Mouse (Mus musculus) CD4-positive, CD25-positive, alpha-beta regulatory T cell, adult 2 months (primary cell): Measurements from ENCODE around the gene Susd2.

ENCODE experiments used
- DNase-seq: peaks from one replicate; pipeline ENCODE4 v3.0.0-alpha.2; 2012; ENCODE audit warnings: low read depth, low spot score

Susd2 gene

DNA sequence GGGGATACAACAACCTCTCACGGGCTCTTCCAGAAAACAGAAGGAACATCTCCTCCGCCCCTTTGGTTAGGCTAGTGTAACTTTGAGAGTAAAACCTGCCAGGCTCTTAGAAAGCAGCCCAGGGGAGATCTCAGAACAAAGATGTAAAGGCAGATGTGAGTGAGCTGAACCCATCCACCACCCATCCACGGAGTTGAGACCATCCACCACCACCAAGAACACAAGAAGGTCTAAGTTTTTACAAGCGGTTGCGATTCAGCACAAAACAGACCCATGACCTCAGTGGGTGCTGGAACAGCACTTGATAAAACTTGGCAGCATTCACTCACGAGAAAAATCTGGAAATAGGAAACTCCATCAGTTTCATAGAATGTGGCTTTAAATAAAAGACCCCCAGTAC, 17.9 kb downstream of the Susd2 start:
- no peak for DNase-seq

DNA sequence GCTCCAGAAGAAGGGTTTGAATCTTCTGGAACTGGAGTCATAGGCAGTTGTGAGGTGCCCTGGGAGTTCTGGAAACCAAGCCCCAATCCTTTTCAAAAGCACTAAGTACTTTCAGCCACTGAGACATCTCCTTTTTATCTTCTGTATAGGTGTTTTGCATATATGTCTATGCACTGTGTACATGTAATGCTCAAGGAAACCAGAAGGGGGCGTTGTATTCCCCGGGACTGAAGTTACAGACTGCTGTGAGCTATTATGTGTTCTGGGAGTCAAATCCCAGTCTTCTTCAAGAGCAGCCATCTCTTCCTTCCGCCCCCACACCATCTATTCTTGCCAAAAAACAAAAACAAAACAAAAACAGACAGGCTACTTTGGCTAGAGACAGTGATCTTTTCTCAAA, 23.0 kb downstream of the Susd2 start:
- no peak for DNase-seq

DNA sequence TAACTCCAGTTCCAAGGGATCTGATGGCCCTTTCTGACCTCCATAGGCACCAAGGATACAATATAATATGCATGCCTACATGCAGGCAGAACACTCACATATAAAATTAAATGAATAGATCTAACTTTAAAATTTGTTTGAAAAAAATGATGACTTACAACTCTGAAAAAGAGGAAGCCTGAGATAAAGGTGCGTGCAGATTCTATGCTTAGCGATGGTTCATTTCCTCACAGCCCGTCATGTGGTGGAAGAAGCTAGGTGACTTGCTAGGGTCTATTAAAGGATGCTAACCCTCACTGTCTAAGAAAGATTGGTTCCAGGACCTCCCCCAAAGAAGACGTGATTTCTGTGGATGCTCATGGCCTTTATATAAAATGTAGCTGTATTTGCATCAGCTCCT, 27.8 kb downstream of the Susd2 start:
- DNase-seq, result no peak

DNA sequence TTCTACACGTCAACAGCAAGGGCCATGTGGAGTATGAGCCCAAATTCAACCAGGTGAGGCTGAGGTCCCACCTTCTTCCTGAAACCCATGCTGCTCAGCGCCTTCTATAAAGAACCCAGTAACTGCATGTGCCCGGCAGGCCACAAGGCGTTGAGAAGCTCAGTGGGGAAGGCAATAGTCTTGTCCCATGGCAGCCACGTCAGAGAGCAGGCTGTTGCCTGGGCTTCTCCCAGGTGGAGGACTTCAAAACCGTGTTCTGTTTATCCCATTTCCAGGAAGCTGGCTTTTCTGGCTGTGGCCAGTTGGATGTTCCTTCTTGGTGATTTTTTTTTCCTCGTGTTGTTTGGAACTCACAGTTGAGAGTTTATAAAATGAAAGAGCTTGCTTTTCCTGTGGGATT, 33.3 kb downstream of the Susd2 start:
- no peak for DNase-seq

DNA sequence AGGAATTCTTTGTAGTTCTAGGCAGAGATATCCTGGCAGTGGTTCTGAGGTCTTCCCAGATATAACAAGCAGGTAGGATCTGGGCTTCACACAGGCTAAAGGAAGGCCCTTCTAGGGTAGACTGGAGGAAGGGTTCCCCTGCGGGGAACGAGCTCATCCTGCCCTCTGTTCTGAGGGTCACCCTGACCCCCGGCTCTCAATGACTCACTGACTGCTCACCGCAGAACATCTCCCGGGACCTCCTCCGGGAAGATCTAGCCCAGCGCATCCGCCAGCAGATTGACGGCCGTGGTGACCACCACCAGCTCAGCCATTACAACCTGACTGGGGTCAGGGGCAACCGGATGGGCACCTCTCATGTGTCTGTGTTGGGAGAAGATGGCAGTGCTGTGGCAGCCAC, 34.8 kb downstream of the Susd2 start:
- no peak for DNase-seq

DNA sequence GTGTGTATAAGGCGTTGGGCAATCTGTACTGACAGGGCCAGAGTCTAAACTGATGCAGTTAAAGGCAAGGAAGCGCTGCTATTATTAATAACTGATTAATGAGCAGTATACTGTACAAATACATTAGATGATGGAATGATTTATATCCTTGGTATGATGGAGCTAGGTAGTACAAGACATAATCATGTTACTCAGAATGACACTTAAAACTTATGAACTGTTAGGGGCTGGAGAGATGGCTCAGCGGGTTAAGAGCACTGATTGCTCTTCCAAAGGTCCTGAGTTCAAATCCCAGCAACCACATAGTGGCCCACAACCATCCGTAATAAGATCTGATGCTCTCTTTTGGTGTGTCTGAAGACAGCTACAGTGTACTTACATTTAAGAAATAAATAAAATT, 36.6 kb downstream of the Susd2 start:
- no peak for DNase-seq

DNA sequence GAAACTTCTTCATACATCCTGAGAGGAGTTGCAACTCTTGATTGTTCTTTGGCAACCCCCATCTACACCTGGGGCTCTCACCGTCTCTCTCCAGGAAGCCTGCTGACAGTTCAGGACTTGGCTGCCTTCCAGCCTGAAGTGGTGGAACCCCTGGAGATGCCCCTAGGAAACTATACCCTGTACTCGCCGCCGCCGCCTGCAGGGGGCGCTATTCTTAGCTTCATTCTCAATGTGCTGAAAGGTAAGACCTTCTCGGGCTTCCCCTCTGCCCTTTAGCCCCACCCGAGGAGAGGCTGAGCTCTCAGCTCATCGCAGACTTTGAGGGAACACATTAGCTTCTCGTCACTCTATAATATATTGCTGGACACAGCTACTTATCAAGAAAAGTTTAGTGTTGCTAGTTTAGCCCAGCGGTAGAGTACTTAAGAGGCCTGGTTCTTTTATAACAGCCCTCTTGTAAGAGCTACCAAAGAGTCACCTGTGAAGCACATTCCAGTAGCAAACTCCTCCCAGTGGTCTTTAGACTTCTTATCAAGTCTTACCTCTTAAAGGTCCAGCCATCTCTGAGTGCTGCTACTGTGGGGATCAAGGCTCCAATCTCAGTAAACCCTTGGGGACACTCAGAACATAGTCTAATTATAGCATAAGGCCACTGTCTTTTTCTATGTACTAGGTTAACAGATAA, 38.5 kb downstream of the Susd2 start:
- peak; percentile 50 for DNase-seq

DNA sequence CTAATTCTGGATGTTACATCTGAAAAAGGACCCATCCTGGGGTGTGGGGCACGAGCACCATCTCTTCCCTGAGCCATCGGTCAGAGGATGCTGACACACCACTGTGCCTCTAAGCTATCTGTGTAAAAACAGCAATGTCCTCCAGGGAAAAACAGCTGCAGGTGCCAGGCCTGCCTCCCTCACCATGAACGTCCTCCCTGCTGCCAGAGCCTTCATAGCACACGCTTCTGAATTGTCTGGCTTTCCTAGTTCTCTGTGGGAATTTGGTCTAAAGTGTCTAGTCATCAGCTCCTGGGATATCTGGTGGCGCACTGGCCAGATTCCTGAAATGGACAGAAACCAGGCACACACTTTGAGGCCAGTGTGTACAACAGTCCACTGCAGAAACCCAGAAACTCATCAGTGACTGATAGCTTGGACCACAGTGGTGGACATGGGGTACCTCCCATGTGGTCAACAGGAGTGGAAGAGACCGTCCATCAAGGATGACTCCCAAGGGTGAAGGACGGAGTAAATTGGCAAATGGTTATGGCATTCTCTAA, 43.5 kb downstream of the Susd2 start:
- no peak for DNase-seq

DNA sequence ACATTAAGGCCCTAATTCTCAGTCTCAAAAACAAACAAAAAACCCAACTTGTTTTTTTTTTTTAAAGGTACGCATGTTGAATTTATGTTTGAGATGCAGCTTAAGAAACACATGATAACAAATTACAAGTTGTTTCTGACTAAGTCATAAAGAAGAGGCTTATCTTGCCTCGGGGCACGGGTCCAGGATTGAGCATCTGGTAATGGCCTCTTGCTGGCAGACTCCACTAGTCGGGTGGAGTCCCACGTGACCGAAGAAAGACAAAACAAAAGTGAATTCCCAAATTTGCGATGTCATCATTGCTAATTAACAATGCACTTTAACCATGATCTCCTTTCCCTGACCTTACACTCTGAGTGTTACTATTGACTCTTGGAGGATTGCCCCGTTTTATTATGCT, 47.8 kb downstream of the Susd2 start:
- DNase-seq, result no peak

DNA sequence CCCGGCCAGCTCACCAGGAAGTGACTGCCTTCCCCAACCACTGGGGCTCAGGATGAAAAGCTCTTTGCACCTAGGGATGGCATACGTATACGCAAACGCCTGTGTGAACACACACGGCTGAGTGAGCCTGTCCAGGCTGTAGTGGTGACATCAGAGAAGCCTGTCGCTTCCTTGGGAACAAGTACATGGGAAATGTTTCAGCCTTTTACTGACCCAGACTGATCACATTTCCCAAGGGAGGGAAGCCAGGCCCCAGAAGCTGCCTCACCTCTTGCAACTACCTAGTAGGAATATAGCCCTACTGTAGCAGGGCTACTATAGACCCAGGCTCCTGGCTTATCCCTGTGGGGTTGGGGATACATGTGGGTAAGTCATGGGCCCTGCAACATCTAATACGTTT, 51.2 kb downstream of the Susd2 start:
- DNase-seq, result no peak

DNA sequence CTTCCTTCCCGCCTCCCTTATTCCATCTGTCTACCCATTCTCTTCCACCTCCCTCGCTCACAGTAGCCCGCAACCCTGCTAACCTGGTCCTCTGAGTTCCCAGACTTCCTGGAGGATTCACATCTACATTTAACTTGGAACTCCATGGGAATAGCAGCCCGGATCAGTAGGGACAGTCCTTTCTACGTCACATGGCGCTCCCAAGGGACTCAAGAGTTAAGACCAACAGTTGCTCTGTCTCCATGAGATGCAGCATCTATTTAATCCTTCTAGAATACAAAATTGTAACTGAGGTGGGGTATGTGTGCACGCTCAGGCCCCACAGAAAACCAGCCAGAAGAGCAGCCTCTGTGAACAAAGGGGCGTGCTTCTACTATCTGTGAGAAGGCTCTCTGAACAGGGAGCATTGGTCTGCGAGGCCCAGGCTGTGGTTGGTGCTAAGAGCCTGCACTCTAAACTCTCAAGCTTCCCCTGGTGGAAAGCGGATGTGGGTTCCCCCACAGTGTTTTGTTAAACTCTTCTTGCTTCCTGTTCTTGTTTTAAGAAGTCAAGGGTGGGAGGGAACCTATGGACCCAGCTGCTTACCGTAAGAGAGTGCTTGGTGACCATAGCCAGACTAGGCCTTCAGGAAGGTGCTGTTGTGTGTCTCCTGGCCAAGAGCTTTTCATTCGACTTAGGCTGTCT, 52.5 kb downstream of the Susd2 start:
- DNase-seq, result peak; percentile 91

DNA sequence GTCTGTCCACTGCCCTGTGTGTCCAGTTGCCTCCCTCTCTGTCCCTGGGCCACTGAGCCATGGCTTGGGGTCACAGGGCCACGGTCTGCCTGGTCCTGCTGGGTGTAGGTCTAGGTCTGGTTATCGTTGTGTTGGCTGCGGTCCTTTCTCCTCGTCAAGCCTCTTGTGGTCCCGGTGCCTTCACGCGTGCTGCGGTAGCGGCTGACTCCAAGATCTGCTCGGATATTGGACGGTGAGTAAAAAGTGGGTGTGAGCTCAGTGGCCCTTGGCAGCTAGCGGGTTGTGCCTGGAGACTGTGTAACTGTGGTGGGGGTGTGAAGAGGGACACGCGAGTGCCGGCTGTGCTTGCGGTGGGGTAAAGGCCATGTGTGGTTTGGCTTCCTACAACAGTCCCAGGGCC, 54.2 kb downstream of the Susd2 start:
- DNase-seq, result peak; percentile 35

DNA sequence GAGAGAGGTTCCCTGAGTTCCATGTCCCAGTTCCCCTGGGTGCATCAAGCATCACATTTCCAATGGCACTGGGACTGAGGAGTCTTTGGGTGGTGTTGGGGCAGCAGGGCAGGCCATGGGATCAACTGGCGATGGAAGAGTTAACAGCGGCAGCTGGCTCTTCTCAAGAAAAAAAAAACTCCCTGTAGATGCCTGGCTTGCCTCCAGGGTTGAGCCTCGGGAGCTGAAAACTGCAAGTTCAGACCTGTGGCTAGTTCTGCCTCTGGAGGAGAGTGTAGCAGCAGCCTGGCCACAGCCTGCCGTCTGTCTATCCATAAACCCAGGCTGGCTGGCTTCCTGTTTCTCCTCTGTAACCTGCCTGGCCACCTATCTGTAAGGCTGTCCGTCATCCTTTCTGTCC, 54.7 kb downstream of the Susd2 start, which contains the start of gene Ggt5:
Ggt5 (plus strand) TSS at position 212 of the 400 bp plus-strand sequence.
- peak; percentile 15 for DNase-seq

DNA sequence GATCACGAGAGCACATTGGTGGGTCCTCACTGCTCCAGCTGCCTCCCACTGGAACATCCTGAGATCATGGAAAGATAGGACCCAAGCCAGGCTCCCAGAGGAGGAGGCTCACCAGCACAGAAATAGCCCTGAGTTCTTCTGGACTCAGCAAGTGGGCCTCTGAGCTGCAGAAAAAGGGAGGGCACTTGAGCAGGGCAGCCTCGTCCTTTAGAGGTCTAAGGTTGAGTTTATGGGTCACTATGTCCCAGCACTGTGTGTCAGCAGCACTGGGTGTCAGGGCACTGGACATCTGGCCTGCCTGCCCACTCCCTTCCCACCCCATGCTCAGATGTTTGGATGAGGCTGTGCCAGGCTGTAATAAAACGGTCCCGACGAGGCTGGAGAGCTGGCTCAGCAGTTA, 55.5 kb downstream of the Susd2 start:
- DNase-seq, result no peak

DNA sequence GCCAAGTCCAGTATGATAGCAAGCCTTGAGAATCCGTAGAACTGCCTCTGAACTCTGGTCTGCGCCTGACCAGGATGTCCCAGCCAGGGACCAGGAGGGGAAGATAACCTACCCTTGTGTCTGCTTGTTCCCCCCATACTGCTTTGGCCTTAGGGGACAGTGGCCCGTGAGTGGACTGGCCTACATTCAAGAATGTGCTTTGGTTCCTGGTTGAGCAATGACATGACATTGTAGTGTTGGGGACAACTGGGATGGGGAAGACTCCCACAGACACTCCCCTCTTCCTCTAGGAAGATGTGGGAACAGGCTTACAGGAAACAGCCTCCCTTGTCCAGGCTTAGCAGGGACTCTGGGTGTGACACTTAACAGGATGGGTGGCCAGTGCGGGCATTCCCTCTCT, 56.0 kb downstream of the Susd2 start:
- no peak for DNase-seq
